Mouse (Mus musculus): ENCODE measurements at regions not wholly inside any gene's neighbourhood (a gene's known extent, or its start where the extent isn't known, plus 50 kb on each side); places are given as distances from the start of the nearest gene placed in this dataset.

GRCm38 (mm10) chr4:106121306-106121705 lies 194.7 kb upstream of the Usp24 start:
- DNase-seq: no peak

- no peak for DNase-seq
Observed at GRCm38 (mm10) chr4:106123038-106123654, 192.9 kb upstream of the Usp24 start.

GRCm38 (mm10) chr4:106127199-106127598 lies 188.8 kb upstream of the Usp24 start:
- no peak for DNase-seq

GRCm38 (mm10) chr4:106127641-106128040 lies 188.4 kb upstream of the Usp24 start:
- no peak for DNase-seq

- DNase-seq: no peak
Observed at GRCm38 (mm10) chr4:106129327-106129726, 186.7 kb upstream of the Usp24 start.

- DNase-seq: no peak
Observed at GRCm38 (mm10) chr4:106129803-106130202, 186.2 kb upstream of the Usp24 start.

- no peak for DNase-seq
Observed at GRCm38 (mm10) chr4:106133746-106134730, 182.0 kb upstream of the Usp24 start.

GRCm38 (mm10) chr4:106142741-106143140 lies 173.3 kb upstream of the Usp24 start:
- no peak for DNase-seq

GRCm38 (mm10) chr4:106144351-106145116 lies 171.5 kb upstream of the Usp24 start:
- no peak for DNase-seq

- DNase-seq: no peak
Observed at GRCm38 (mm10) chr4:106146919-106147460, 169.0 kb upstream of the Usp24 start.

- DNase-seq: no peak
Observed at GRCm38 (mm10) chr4:106148866-106149265, 167.1 kb upstream of the Usp24 start.

- no peak for DNase-seq
Observed at GRCm38 (mm10) chr4:106149471-106150048, 166.5 kb upstream of the Usp24 start.

- DNase-seq: no peak
Observed at GRCm38 (mm10) chr4:106150775-106151174, 165.2 kb upstream of the Usp24 start.

GRCm38 (mm10) chr4:106157451-106158179 lies 158.4 kb upstream of the Usp24 start:
- DNase-seq: no peak

GRCm38 (mm10) chr4:106161592-106161991 lies 154.4 kb upstream of the Usp24 start:
- no peak for DNase-seq

- no peak for DNase-seq
Observed at GRCm38 (mm10) chr4:106162551-106162950, 153.5 kb upstream of the Usp24 start.

GRCm38 (mm10) chr4:106163220-106163619 lies 152.8 kb upstream of the Usp24 start:
- no peak for DNase-seq

GRCm38 (mm10) chr4:106167716-106168115 lies 148.3 kb upstream of the Usp24 start:
- no peak for DNase-seq

GRCm38 (mm10) chr4:106168741-106169140 lies 147.3 kb upstream of the Usp24 start:
- DNase-seq: no peak

GRCm38 (mm10) chr4:106169466-106169865 lies 146.5 kb upstream of the Usp24 start:
- no peak for DNase-seq

- DNase-seq: no peak
Observed at GRCm38 (mm10) chr4:106170731-106171130, 145.3 kb upstream of the Usp24 start.

GRCm38 (mm10) chr4:106175352-106175751 lies 140.7 kb upstream of the Usp24 start:
- DNase-seq: no peak
